Mouse (Mus musculus) myocyte (in vitro differentiated cells): ENCODE results near the gene Rpn2.

Experiments
- MAX ChIP-seq: IDR thresholded peaks from one replicate; pipeline ENCODE4 v1.6.1; 2011; ENCODE audit warnings: low read depth, mild to moderate bottlenecking, control low read depth
- MYOD1 ChIP-seq, 3 experiments: IDR thresholded peaks; one replicate each; pipeline ENCODE4 v1.6.1; 2011; ENCODE audit warnings: control low read depth in 2 of 3, low read depth in 2 of 3, mild to moderate bottlenecking in 2 of 3, moderate library complexity in 1 of 3; ENCODE audit not compliant: insufficient read length in 2 of 3, control insufficient read depth in 1 of 3
- MYOG ChIP-seq, 3 experiments: IDR thresholded peaks; one replicate each; pipeline ENCODE4 v1.6.1; 2011; ENCODE audit warnings: control low read depth in 2 of 3, low read depth in 2 of 3, mild to moderate bottlenecking in 2 of 3; ENCODE audit not compliant: insufficient read length in 2 of 3, control insufficient read depth in 1 of 3, insufficient read depth in 1 of 3
- POLR2A ChIP-seq: IDR thresholded peaks from one replicate; pipeline ENCODE4 v1.6.1; 2011; ENCODE audit warnings: low read depth, mild to moderate bottlenecking, control low read depth, moderate library complexity; ENCODE audit not compliant: insufficient read length
- REST ChIP-seq: IDR thresholded peaks from one replicate; pipeline ENCODE4 v1.6.1; 2011; ENCODE audit warnings: mild to moderate bottlenecking, control low read depth, moderate library complexity; ENCODE audit not compliant: insufficient read depth, insufficient read length

GRCm38 (mm10) chr2:157328106-157328505 lies 49.3 kb downstream of the Rpn2 start:
- TF ChIP-seq REST: no peak
- TF ChIP-seq POLR2A: no peak
- TF ChIP-seq MYOG (IDR thresholded peaks at IDR 0.05; ENCODE audit: control insufficient read depth in 1 of 3, insufficient read depth in 1 of 3, insufficient read length in 2 of 3, low read depth in 2 of 3): no peak
- TF ChIP-seq MYOD1 (IDR thresholded peaks at IDR 0.05; ENCODE audit: control insufficient read depth in 1 of 3, insufficient read length in 2 of 3, low read depth in 2 of 3): no peak
- TF ChIP-seq MAX: no peak
